Mouse (Mus musculus): ENCODE data around the gene Pou6f2.

- TF ChIP-seq POLR2A (IDR thresholded peaks at IDR 0.05; ENCODE audit: low read depth, low read length) (no peak), CTCF (conservative IDR thresholded peaks at IDR 0.05; ENCODE audit: insufficient read depth, insufficient read length, low read depth, low read length) (no peak)
Measured at GRCm38 (mm10) chr13:18126111-18126510, 271.4 kb downstream of the Pou6f2 start.
